Comparison of ENCODE assay signal across 8 mouse cellular contexts in the genomic region with DNA sequence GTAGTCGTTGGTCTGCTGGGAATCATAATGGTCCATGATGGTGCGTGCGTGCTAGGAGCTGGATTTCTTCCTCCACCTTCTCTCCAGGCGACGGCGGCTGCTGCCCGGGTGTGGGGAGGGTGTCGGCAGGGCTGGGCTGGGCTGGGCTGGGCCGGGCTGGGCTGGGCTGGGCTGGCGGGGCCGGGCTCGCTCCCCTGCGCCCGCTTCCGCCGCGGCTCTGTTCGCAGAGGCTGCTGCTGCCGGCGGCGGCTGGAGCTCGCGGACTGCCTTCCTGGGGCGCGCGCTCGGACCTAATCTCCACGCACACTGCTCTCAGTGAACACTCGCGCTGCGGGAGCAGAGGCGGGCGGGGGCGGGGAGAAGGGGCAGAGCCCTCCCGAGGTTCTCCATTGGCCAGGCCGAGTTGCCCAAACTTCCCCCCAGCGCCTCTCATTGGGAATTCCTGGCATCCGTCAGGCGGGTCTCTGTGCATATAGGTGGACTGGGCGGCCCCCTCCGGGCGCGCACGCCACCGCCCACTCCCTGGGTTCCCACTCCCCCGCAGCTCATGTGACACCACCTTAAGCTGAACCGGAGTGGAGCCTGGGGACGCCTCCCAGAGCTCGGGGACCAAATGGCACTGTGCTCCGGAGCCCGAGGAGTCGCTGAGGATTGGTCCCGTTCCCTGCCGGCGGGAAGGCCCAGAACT. TPM values are rescaled to one million over a fixed set of nuclear protein-coding genes. Genes with fewer than 3 reads are reported as not detected.
DNase-seq lines count a peak whose midpoint lies in the region; ATAC-seq and TF ChIP-seq lines count a peak whose summit lies in the region.

Gene Actn1, minus strand, starts transcription at position 316 of the 688 bp plus-strand sequence.

- H3K4me3 ChIP-seq in ES-E14 (ENCODE audit: insufficient read depth in 1 of 2, low read depth in 1 of 2, low read length in 2 of 2, poor library complexity in 1 of 2, severe bottlenecking in 1 of 2), result peak within 1 kb of the TSS; percentile 89
- peak within 1 kb of the TSS; percentile 86 for H3K4me3 ChIP-seq in forebrain, embryonic 15.5 days
- peak within 1 kb of the TSS; percentile 75 for H3K4me3 ChIP-seq in liver, postnatal 0 days (ENCODE audit: low read depth, low read length)
- peak within 1 kb of the TSS; percentile 91 for H3K4me3 ChIP-seq in neural tube, embryonic 15.5 days (replicated peaks)

- peak within 1 kb of the TSS; percentile 84 for H3K9ac ChIP-seq in ES-E14 (ENCODE audit: insufficient read depth, low read depth, low read length, poor library complexity, severe bottlenecking)
- peak within 1 kb of the TSS; percentile 79 for H3K9ac ChIP-seq in forebrain, embryonic 15.5 days (replicated peaks)
- H3K9ac ChIP-seq in liver, postnatal 0 days (replicated peaks), result peak within 1 kb of the TSS; percentile 79
- H3K9ac ChIP-seq in neural tube, embryonic 15.5 days (replicated peaks), result peak within 1 kb of the TSS; percentile 84

- H3K9me3 ChIP-seq in ES-E14 (ENCODE audit: control insufficient read depth, insufficient read depth, low read depth, low read length), result no peaks in the 10 kb centered on the region
- H3K9me3 ChIP-seq in forebrain, embryonic 15.5 days, result no peaks in the 10 kb centered on the region
- H3K9me3 ChIP-seq in liver, postnatal 0 days (ENCODE audit: low read length), result no peaks in the 10 kb centered on the region
- no peaks in the 10 kb centered on the region for H3K9me3 ChIP-seq in neural tube, embryonic 15.5 days (replicated peaks)

- in situ Hi-C loops in ES-E14 (cut with MboI; ENCODE audit: low sequenced_read_pairs in 2 of 2, unreplicated experiment in 2 of 2), result no loop called here

- H3K4me2 ChIP-seq in forebrain, embryonic 15.5 days (replicated peaks), result peak within 1 kb of the TSS; percentile 83
- peak within 1 kb of the TSS; percentile 84 for H3K4me2 ChIP-seq in liver, postnatal 0 days (ENCODE audit: low read depth, low read length)
- H3K4me2 ChIP-seq in neural tube, embryonic 15.5 days, result peak within 1 kb of the TSS; percentile 93

- H3K4me1 ChIP-seq in ES-E14 (ENCODE audit: control insufficient read depth in 2 of 2, insufficient read depth in 2 of 2, low read length in 2 of 2, poor library complexity in 1 of 2), result peaks cover 12 to 14% of the 10 kb centered on the region in 2 experiments
- peaks cover 18% of the 10 kb centered on the region for H3K4me1 ChIP-seq in forebrain, embryonic 15.5 days
- peaks cover 13% of the 10 kb centered on the region for H3K4me1 ChIP-seq in liver, postnatal 0 days (ENCODE audit: insufficient read depth)
- peaks cover 29% of the 10 kb centered on the region for H3K4me1 ChIP-seq in neural tube, embryonic 15.5 days

- ATAC-seq in forebrain, embryonic 15.5 days (replicated peaks), result peak; percentile 96
- ATAC-seq in liver, postnatal 0 days, result peak; percentile 92
- ATAC-seq in neural tube, embryonic 15.5 days (ENCODE audit: low FRiP score), result peak; percentile 93

- 0 out of 2 replicates have a peak, but pooled peaks have one; percentile 19 for TF ChIP-seq CTCF in liver, postnatal 0 days (IDR thresholded peaks at IDR 0.05; ENCODE audit: low read depth)

- no peaks in the 10 kb centered on the region for H3K27me3 ChIP-seq in forebrain, embryonic 15.5 days
- H3K27me3 ChIP-seq in liver, postnatal 0 days (ENCODE audit: insufficient read depth, low read length), result peaks cover 14% of the 10 kb centered on the region
- H3K27me3 ChIP-seq in neural tube, embryonic 15.5 days (replicated peaks), result no peaks in the 10 kb centered on the region

- under 1% methylated on average over 52 of the region's 55 CpGs for WGBS in forebrain, embryonic 15.5 days
- 1% methylated on average over 38 of the region's 55 CpGs for WGBS in liver, postnatal 0 days (ENCODE audit: insufficient replicate concordance)
- under 1% methylated on average over 50 of the region's 55 CpGs for WGBS in neural tube, embryonic 15.5 days

- peak; percentile 93 for DNase-seq in ES-E14 (ENCODE audit: low read depth, low spot score)
- DNase-seq in cerebellum, adult 18-20 months, result peak; percentile 89 to 96
- DNase-seq in heart, postnatal 14 days, result peak; percentile 84 to 86
- peak; percentile 91 for DNase-seq in layer of hippocampus, adult 11-12 months (ENCODE audit: low spot score)
- peak; percentile 88 for DNase-seq in liver, postnatal 0 days
- DNase-seq in testis, postnatal 10 days (ENCODE audit: low spot score), result peak; percentile 88

- intact Hi-C loops in heart, postnatal 14 days (cut with DNase I), result loop anchor here (2.0 kb wide), 1 partner anchor 29 kb away; no protein-coding TSS in a partner anchor

- H3K27ac ChIP-seq in ES-E14 (ENCODE audit: insufficient read depth, low read depth, low read length, poor library complexity, severe bottlenecking), result peak within 1 kb of the TSS; percentile 68
- H3K27ac ChIP-seq in forebrain, embryonic 15.5 days (replicated peaks), result peak within 1 kb of the TSS; percentile 91
- H3K27ac ChIP-seq in liver, postnatal 0 days (ENCODE audit: low read depth), result peak within 1 kb of the TSS; percentile 89
- H3K27ac ChIP-seq in neural tube, embryonic 15.5 days (replicated peaks), result peak within 1 kb of the TSS; percentile 89

- no peaks in the 10 kb centered on the region for H3K36me3 ChIP-seq in ES-E14 (ENCODE audit: control insufficient read depth, insufficient read depth, low read length, poor library complexity, severe bottlenecking)
- no peaks in the 10 kb centered on the region for H3K36me3 ChIP-seq in forebrain, embryonic 15.5 days
- H3K36me3 ChIP-seq in liver, postnatal 0 days (replicated peaks; ENCODE audit: insufficient read depth, low read length), result no peaks in the 10 kb centered on the region
- H3K36me3 ChIP-seq in neural tube, embryonic 15.5 days, result no peaks in the 10 kb centered on the region

- no peak for TF ChIP-seq EP300 in liver, postnatal 0 days (IDR thresholded peaks at IDR 0.05; ENCODE audit: low read depth)

TF ChIP-seq in ES-E14, 5 proteins besides CTCF, POLR2A, EP300 and RAD21:
- TF ChIP-seq HCFC1 (IDR thresholded peaks at IDR 0.05; ENCODE audit: borderline replicate concordance, insufficient read depth, low read length), result no peak
- TF ChIP-seq CHD2 (IDR thresholded peaks at IDR 0.05; ENCODE audit: low read depth, low read length), result peak; percentile 84

RNA-seq across cellular contexts. Expression of gene Actn1, which starts in this region (rescaled TPM):
- 235 and 255 TPM in 2 replicates for total RNA-seq in ES-E14 (2012; rRNA removed)
- polyA plus RNA-seq in forebrain, embryonic 15.5 days (2015; fragmentation: Nextera tagmentation; extraction: Ambion mirVana), result 8.8 and 8.9 TPM in 2 replicates
- 10 to 100 TPM; 49.7 to 51.0 TPM for total RNA-seq in heart, postnatal 14 days (2021)
- 7.7 and 8.4 TPM in 2 replicates for polyA plus RNA-seq in liver, postnatal 0 days (2015; fragmentation: Nextera tagmentation; extraction: Ambion mirVana)
- 8.0 and 19.7 TPM in 2 replicates for polyA plus RNA-seq in neural tube, embryonic 15.5 days (2015; fragmentation: Nextera tagmentation; extraction: Ambion mirVana)

Comparison
In these comparisons a context has a peak if more than half of its experiments do, and no peak if none do; other contexts are left out.
1. Peak in every context shown above with its lines: DNase-seq, ATAC-seq, H3K4me3 ChIP-seq and H3K27ac ChIP-seq.